In the genomic region with DNA sequence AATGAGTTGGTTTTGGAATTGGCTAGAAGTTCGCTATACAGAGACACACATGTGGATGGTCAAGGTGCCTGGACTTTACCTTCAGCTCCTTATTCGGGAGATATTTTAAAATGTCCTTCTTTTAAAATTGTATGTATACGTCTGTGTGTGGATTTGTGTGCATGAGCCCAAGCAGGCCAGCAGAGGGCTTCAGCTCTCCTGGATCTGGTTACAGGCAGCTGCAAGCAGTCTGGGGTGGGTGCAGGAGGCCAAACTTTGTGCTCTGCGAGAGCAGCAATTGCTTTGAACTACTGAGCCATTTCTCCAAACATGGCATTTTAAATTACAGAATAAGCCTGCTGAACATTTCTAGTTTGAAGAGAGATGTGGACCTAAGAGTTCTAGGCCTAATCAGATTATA, we compare ENCODE assay signal across 13 mouse cellular contexts. TPM values are rescaled to one million over a fixed set of nuclear protein-coding genes. Genes with fewer than 3 reads are reported as not detected.
DNase-seq lines count a peak whose midpoint lies in the region; ATAC-seq lines count a peak whose summit lies in the region.
"Had no signal": no experiment of that assay in that cellular context is flagged by ENCODE, and none has a peak within 500 bp of the region (broad histone marks: within the 10 kb centered on the region; RNA-seq: fewer than 3 reads in every experiment).

No protein-coding gene starts in this region.

- no peak overlapping the region for H3K27ac ChIP-seq in embryonic facial prominence, embryonic 14.5 days (replicated peaks; ENCODE audit: low read depth, low read length)
- H3K27ac ChIP-seq: lung, embryonic 15.5 days; neural tube, embryonic 15.5 days had no signal

- H3K36me3 ChIP-seq in embryonic facial prominence, embryonic 14.5 days (ENCODE audit: control insufficient read depth, insufficient read depth, low read length), result no peaks in the 10 kb centered on the region
- H3K36me3 ChIP-seq: lung, embryonic 15.5 days; neural tube, embryonic 15.5 days had no signal

- H3K9ac ChIP-seq in embryonic facial prominence, embryonic 14.5 days (ENCODE audit: low read depth, low read length), result no peak overlapping the region
- H3K9ac ChIP-seq: lung, embryonic 15.5 days; neural tube, embryonic 15.5 days had no signal

- H3K4me3 ChIP-seq in embryonic facial prominence, embryonic 14.5 days (ENCODE audit: low read depth, low read length), result no peak overlapping the region
- H3K4me3 ChIP-seq: lung, embryonic 15.5 days; neural tube, embryonic 15.5 days had no signal

- no peak for ATAC-seq in embryonic facial prominence, embryonic 14.5 days (ENCODE audit: low read depth)
- no peak for ATAC-seq in megakaryocyte, adult 5-6 weeks (ENCODE audit: poor library complexity, severe bottlenecking)

- peaks cover 8% of the 10 kb centered on the region for H3K4me1 ChIP-seq in embryonic facial prominence, embryonic 14.5 days (ENCODE audit: control insufficient read depth, insufficient read depth, low read length)
- H3K4me1 ChIP-seq: lung, embryonic 15.5 days; neural tube, embryonic 15.5 days had no signal

- DNase-seq in kidney, postnatal 14 days, result peak; percentile 8
- DNase-seq in kidney, adult 9 months, result no peak
- peak; percentile 14 for DNase-seq in 3T3-L1 (ENCODE audit: low read depth, low spot score)
- DNase-seq in CD4-positive helper T cell, adult 2 months (ENCODE audit: low read depth, low spot score), result peak; percentile 16
- DNase-seq in embryonic facial prominence, embryonic 14.5 days (ENCODE audit: low spot score), result peak; percentile 25
- DNase-seq in frontal cortex, postnatal 14 days (ENCODE audit: low spot score in 2 of 2), result no peak

- no peak overlapping the region for H3K4me2 ChIP-seq in embryonic facial prominence, embryonic 14.5 days (ENCODE audit: low read depth, low read length)
- H3K4me2 ChIP-seq: heart, embryonic 11.5 days; lung, embryonic 15.5 days; neural tube, embryonic 15.5 days had no signal

- H3K27me3 ChIP-seq in embryonic facial prominence, embryonic 14.5 days (replicated peaks; ENCODE audit: control insufficient read depth, insufficient read depth, low read length), result no peaks in the 10 kb centered on the region
- H3K27me3 ChIP-seq: lung, embryonic 15.5 days; neural tube, embryonic 15.5 days had no signal

- 75% methylated on average over 4 of the region's 4 CpGs for WGBS in embryonic facial prominence, embryonic 14.5 days

- H3K9me3 ChIP-seq in embryonic facial prominence, embryonic 14.5 days (ENCODE audit: control insufficient read depth, low read length), result no peaks in the 10 kb centered on the region
- H3K9me3 ChIP-seq: lung, embryonic 15.5 days; neural tube, embryonic 15.5 days had no signal

RNA-seq across cellular contexts. Expression of gene Gm10190, which starts 28.1 kb away (rescaled TPM):
- polyA plus RNA-seq in embryonic facial prominence, embryonic 14.5 days (2014; fragmentation: Nextera tagmentation; extraction: Ambion mirVana), result 0.75 and 1.8 TPM in 2 replicates
- not detected in 2 replicates for total RNA-seq in megakaryocyte, adult 5-6 weeks (2015)
- total RNA-seq in megakaryocyte, adult 5-6 weeks (2017), result not detected in 2 replicates
- total RNA-seq: adrenal gland, adult 18-20 months had no signal
- polyA plus RNA-seq: cortical plate, adult 2 months; heart, embryonic 11.5 days; large intestine, adult 2 months had no signal

RNA-seq across cellular contexts. Expression of gene Arhgef33, which starts 38.1 kb away (rescaled TPM):
- 0.88 and 1.7 TPM in 2 replicates for polyA plus RNA-seq in embryonic facial prominence, embryonic 14.5 days (2014; fragmentation: Nextera tagmentation; extraction: Ambion mirVana)
- total RNA-seq in megakaryocyte, adult 5-6 weeks (2015), result 0.57 TPM in 1 of 2 replicates, not detected in the other
- total RNA-seq in megakaryocyte, adult 5-6 weeks (2017), result not detected in 2 replicates

RNA-seq across cellular contexts. Expression of gene Dhx57, which starts 55.0 kb away (rescaled TPM):
- 19.5 and 20.7 TPM in 2 replicates for polyA plus RNA-seq in embryonic facial prominence, embryonic 14.5 days (2014; fragmentation: Nextera tagmentation; extraction: Ambion mirVana)
- 12.2 TPM in 2 replicates for total RNA-seq in megakaryocyte, adult 5-6 weeks (2015)
- total RNA-seq in megakaryocyte, adult 5-6 weeks (2017), result 18.2 and 20.9 TPM in 2 replicates

RNA-seq across cellular contexts. Expression of gene Morn2, which starts 55.3 kb away (rescaled TPM):
- polyA plus RNA-seq in embryonic facial prominence, embryonic 14.5 days (2014; fragmentation: Nextera tagmentation; extraction: Ambion mirVana), result 26.7 and 27.9 TPM in 2 replicates
- 1.6 and 7.1 TPM in 2 replicates for total RNA-seq in megakaryocyte, adult 5-6 weeks (2015)
- total RNA-seq in megakaryocyte, adult 5-6 weeks (2017), result 0.77 and 1.4 TPM in 2 replicates

Comparison
In these comparisons a context has a peak if more than half of its experiments do, and no peak if none do; other contexts are left out.
1. DNase-seq: peak in kidney, postnatal 14 days (single experiment), 3T3-L1 (single experiment), CD4-positive helper T cell, adult 2 months (single experiment) and embryonic facial prominence, embryonic 14.5 days (single experiment); none in kidney, adult 9 months (single experiment) and frontal cortex, postnatal 14 days (0 of 2).